Mouse (Mus musculus) cerebellum, postnatal 10 days (tissue): Measurements from ENCODE around the gene Syde1.
"Not testable (repeated sequence)": the region's sequence is repeated elsewhere in the genome, so short reads cannot be mapped to it uniquely, and the experiment has no call there.

Experiments used
- DNase-seq, 2 experiments: peaks; one replicate each; pipeline ENCODE4 v3.0.0; 2021; ENCODE audit warnings: mixed read lengths in 2 of 2

Syde1 gene

DNA sequence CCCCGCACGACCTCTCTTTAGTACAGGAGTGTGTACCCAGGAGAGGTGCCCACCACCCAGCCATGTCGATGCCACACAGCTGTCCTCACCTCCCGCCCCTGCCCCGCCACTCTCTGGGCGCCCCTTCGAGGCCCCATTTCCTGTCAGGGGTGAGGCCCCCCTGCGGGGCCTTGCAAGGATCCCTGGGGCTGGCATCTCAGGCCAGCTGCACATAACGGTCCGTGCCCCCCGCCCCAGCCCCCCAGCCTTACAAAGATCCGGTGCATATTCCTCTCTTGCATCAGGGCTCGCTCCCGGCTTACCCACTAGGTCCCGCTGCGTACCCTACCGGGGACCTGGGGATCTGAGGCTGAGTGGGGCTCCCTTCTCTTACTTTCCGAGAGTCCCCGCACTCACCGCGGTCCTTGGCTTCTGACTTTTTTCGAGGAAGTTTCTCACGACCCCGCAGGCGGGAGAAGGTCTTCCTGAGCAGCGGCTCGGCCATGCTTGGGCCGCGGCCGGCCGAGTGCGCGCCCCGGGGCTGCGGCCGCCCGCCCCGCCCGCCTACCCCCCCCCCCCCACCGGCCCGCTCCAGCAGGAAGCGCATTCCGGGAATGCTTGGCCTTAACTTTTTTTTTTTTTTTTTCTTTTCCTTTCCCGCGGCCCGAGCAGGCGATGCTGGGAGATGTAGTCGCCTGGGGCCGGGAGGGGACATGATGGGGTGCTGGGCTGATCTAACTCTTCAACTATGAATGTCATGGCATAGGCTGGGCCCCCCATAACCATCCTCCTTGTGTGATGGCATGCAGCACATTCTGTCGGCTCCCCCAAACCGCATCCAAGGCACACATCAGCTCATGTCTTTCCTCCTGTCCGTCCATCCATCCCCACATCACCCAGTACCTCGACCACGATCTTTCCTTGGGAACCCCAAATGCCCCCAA, at the start of gene Syde1:
Gene Syde1 (minus strand): TSS at position 559 of the 923 bp plus-strand sequence.
- peak in 1 of 2 experiments; percentile 31 for DNase-seq

- peak; percentile 75 to 79 for DNase-seq
These were observed 40.5 kb upstream of the Syde1 start for GRCm38 (mm10) chr10:78632311-78632710.

GRCm38 (mm10) chr10:78630194-78630593, 38.4 kb upstream of the Syde1 start:
- DNase-seq: peak; percentile 86 to 89

GRCm38 (mm10) chr10:78623143-78623542, 31.4 kb upstream of the Syde1 start:
- not testable (repeated sequence) for DNase-seq

DNA sequence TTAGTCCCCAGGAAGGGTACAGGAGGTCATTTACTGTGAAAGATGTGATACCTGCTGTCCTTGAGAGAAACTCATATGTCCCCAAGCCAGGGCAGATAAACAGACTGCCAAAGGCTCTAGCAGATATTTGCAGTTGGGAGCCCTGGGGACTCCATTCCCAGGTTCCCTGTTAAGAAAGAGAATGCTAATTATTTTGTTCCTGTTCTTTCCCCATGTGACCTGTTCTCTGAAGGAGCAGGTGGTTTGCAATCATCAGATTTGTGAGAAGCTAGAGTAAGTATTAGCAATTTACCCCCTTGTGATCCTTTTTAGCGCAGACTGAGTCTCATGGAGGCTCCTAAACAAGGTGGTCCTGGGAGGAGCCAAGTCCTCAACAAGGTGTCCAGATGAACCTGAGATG, 26.2 kb upstream of the Syde1 start, which contains the start of gene Olfr1357:
Gene Olfr1357 (minus strand): TSS at position 101 of the 400 bp plus-strand sequence.
- DNase-seq: no peak

GRCm38 (mm10) chr10:78607602-78608001, 15.8 kb upstream of the Syde1 start:
- no peak for DNase-seq

GRCm38 (mm10) chr10:78605080-78605479, 13.3 kb upstream of the Syde1 start:
- DNase-seq: peak; percentile 75

GRCm38 (mm10) chr10:78599865-78600264, 8.1 kb upstream of the Syde1 start:
- DNase-seq: no peak

GRCm38 (mm10) chr10:78594566-78594965, 2.8 kb upstream of the Syde1 start:
- DNase-seq: no peak

DNA sequence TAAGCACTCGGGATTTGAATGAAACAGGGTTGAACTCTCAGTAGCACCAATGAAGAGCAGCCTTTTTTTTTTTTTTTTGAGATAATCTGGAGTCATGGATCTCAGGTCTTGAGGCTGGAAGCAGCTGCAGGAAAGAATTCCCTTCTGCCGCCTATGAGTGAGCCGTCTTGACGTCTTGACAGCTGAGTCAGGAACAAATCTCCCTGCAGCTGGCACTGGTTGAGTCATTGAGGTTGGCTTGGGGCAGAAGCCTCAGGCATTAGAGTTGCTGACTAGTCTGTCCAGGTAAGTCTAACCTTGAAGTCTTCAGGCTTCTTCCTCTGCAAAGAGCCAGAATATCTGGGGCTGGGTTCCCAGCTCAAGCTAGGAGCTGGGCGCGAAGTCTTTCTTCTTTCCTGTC, 2.4 kb upstream of the Syde1 start:
- DNase-seq: no peak

DNA sequence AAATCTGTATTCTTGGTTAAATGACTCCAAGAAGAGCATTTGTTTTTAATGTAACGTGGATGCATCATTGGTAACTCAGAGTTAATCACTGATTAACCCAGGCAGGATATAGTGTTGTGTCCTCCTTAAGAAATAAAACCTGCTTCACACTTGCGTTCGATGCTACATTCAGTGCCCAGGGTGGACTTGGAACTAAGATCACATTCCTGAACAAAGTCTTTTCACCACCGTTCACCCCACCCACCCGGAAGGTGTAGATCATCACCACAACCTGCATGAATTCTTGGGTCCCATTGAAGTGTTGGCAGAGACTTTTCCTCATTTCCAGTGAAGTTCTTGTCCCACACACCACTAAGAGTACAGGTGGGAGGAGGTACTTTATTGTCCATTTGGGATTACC, 2.0 kb upstream of the Syde1 start:
- DNase-seq: no peak

- no peak for DNase-seq
These were observed 1.2 kb upstream of the Syde1 start for GRCm38 (mm10) chr10:78592856-78593379.

GRCm38 (mm10) chr10:78590744-78591143, 1.0 kb downstream of the Syde1 start:
- no peak for DNase-seq

GRCm38 (mm10) chr10:78589901-78590300, 1.9 kb downstream of the Syde1 start:
- DNase-seq: no peak

- DNase-seq: no peak
These were observed 2.5 kb downstream of the Syde1 start for GRCm38 (mm10) chr10:78589291-78589690.

- DNase-seq: peak; percentile 61 to 73
These were observed 5.7 kb downstream of the Syde1 start for GRCm38 (mm10) chr10:78586026-78586425.

- no peak for DNase-seq
These were observed 6.2 kb downstream of the Syde1 start for GRCm38 (mm10) chr10:78585606-78586005.

DNA sequence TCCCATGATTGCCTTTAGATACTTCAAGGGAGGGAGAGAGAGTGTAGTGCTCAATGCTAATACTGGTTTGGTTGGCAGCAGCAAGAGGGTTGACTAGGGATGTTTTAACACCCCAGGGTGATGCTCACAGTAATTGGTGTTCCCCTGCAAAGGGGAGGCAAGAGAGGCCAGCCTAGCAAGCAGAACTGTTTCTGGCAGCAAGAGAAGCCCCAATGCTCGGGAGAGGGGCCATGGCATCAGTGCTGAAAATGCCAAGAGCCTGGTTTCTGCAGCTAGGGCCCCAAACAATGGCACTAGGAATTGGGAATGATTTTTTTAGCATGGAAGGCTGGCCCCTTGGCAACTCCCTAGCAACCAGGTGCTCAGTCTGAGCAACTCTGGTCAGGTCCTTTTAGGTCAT, 6.8 kb downstream of the Syde1 start:
- DNase-seq: no peak

GRCm38 (mm10) chr10:78583939-78584338, 7.8 kb downstream of the Syde1 start:
- DNase-seq: no peak

- DNase-seq: no peak
These were observed 8.4 kb downstream of the Syde1 start for GRCm38 (mm10) chr10:78583347-78583746.

GRCm38 (mm10) chr10:78581121-78581520, 10.6 kb downstream of the Syde1 start:
- no peak for DNase-seq

DNA sequence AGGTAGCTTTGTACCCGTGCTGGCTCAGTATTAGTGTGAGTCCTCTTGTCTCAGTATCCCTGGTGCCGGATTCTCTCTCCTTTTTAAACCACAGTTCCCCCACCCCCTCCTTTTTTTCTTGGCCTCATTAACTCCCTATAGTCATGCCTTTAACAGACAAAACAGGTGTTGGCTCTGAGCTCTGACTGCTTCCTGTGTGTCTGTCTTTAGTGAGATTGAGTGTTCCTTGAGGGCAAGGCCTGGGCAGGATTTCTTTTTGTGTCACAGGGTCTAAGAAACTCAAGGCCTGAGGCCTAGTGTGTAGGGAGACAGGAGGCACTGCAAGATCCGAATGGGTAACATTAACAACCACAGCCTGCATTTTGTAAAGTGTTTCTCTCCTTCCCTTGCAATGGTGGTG, 13.6 kb downstream of the Syde1 start:
- no peak for DNase-seq

- DNase-seq: peak in 1 of 2 experiments; percentile 35
These were observed 15.2 kb downstream of the Syde1 start for GRCm38 (mm10) chr10:78576435-78577184.
